Mouse (Mus musculus): ENCODE data around the gene Prss42. TPM values are rescaled to one million over a fixed set of nuclear protein-coding genes. Genes with fewer than 3 reads are reported as not detected.
A peak's percentile ranks its signal among the peaks of the same experiment; 100 is the strongest.

Prss42 gene
- polyA plus RNA-seq, 1 experiment, result not detected

DNA sequence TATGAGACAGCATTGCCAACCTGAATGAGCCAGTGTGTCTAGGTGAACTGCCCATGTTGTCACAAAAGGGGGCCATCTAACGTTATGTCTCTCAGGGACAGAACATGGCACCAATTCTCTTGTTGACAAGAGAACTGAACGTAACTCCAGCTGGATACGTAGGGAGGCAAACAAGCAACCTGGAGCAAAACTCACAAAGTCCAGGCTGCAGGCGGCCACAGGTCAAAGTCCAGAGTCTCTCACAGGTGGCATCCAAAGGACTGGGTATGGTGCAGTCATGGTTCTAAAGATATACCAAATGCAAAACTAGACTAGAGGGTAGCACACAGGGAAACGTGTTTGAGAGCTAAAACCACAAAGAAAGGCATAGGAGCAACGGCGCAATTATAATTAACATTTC is 23.5 kb downstream of the Prss42 start:
- Histone ChIP-seq H3K4me1 (ENCODE audit: control insufficient read depth, insufficient read depth, low read length) (peaks cover 7% of the 10 kb centered on the region), H3K4me3 (ENCODE audit: insufficient read depth, low read length) (no peak overlapping the region), H3K27ac (ENCODE audit: insufficient read depth, low read depth, low read length) (no peak overlapping the region)
- no peak for TF ChIP-seq POLR2A (IDR thresholded peaks at IDR 0.05; ENCODE audit: borderline replicate concordance, low read depth, low read length)
- TF ChIP-seq CTCF (IDR thresholded peaks at IDR 0.05; ENCODE audit: low read depth, low read length), result no peak

DNA sequence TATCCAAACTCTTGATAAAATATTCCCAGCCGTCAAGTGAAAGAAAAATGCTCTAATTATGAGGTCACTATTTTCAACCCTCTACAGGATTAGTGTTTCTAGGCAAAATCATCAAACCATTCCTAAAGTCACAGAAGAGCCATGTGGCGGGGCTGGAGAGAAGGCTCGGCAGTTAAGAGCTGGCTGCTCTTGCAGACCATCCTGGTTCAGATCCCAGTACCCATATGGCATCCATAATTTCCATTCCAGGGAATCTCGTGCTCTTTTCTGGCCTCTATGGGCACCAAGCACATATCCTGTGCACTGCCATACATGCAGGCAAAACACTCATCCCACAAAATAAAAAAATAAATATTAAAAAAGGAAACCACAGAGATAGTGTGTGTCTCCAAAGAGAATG is 27.5 kb downstream of the Prss42 start:
- Histone ChIP-seq H3K4me3 (ENCODE audit: insufficient read depth, low read length) (no peak overlapping the region), H3K27ac (ENCODE audit: insufficient read depth, low read depth, low read length) (peak overlapping the region; percentile 69), H3K4me1 (ENCODE audit: control insufficient read depth, insufficient read depth, low read length) (peaks cover 7% of the 10 kb centered on the region)
- TF ChIP-seq CTCF (IDR thresholded peaks at IDR 0.05; ENCODE audit: low read depth, low read length) (no peak), POLR2A (IDR thresholded peaks at IDR 0.05; ENCODE audit: borderline replicate concordance, low read depth, low read length) (no peak)

DNA sequence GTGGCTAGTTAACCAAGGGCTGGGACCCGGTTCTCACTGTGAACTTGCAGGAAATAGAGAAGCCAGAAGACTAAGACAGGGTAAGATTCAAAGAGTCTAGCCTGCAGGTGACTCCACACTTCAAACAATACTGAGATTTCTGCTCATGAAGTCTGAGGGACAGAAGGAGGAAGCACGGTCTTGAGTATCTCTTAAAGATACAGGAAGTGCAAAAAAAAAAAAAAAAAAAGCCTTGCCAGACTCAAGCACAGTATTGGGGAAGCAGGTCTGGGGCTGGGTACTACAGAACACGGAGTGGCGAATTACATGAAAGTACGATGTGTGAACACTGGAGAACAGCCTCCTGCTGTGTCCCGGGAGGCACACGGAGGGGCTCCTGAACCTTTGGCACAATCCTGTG is 27.9 kb downstream of the Prss42 start:
- Histone ChIP-seq H3K4me1 (ENCODE audit: control insufficient read depth, insufficient read depth, low read length) (peaks cover 7% of the 10 kb centered on the region), H3K27ac (ENCODE audit: insufficient read depth, low read depth, low read length) (peak overlapping the region; percentile 69), H3K4me3 (ENCODE audit: insufficient read depth, low read length) (peak overlapping the region; percentile 30; the same call in 1 of the 2 replicates)
- TF ChIP-seq CTCF (IDR thresholded peaks at IDR 0.05; ENCODE audit: low read depth, low read length), result no peak
- no peak for TF ChIP-seq POLR2A (IDR thresholded peaks at IDR 0.05; ENCODE audit: borderline replicate concordance, low read depth, low read length)

DNA sequence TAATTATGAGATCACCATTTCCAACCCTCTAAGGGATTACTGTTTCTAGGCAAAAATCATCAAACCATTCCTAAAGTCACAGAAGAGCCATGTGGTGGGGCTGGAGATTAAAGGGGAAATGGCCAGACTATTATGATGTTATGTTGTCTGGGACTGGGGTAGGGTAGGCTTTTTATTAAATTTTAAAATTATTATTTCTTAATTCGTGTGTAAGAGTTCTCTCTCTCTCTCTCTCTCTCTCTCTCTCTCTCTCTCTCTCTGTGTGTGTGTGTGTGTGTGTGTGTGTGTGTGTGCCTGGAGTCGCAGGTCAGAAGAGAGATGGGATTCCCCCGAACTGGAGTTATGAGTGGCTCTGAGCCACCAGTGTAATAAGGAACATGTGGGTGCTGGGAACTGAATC is 28.4 kb downstream of the Prss42 start, which contains the start of gene Prss43:
Prss43 (plus strand) TSS at position 301 of the 400 bp plus-strand sequence.
- peaks cover 7% of the 10 kb centered on the region for H3K4me1 ChIP-seq (ENCODE audit: control insufficient read depth, insufficient read depth, low read length)
- peak within 1 kb of the TSS; percentile 30; the same call in 1 of the 2 replicates for H3K4me3 ChIP-seq (ENCODE audit: insufficient read depth, low read length)
- TF ChIP-seq POLR2A (IDR thresholded peaks at IDR 0.05; ENCODE audit: borderline replicate concordance, low read depth, low read length), result no peak
- TF ChIP-seq CTCF (IDR thresholded peaks at IDR 0.05; ENCODE audit: low read depth, low read length), result no peak
- peak within 1 kb of the TSS; percentile 69 for H3K27ac ChIP-seq (ENCODE audit: insufficient read depth, low read depth, low read length)

DNA sequence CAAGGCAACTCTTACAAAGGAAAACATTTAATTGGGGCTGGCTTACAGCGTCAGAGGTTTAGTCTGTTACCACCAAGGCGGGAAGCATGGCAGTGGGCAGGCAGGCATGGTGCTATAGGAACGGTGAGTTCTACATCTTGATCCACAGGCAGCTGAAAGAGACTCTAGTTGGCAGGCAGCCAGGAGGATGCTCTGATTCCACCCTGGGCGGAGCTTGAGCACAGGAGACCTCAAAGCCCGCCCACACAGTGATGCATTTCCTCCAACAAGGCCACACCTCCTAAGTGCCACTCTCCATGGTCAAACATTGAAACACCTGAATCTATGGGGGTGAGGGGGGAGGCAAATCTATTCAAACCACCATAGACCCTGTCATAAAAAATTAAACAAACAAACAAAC is 35.1 kb downstream of the Prss42 start:
- H3K4me3 ChIP-seq (ENCODE audit: insufficient read depth, low read length), result no peak overlapping the region
- TF ChIP-seq CTCF (IDR thresholded peaks at IDR 0.05; ENCODE audit: low read depth, low read length) (no peak), POLR2A (IDR thresholded peaks at IDR 0.05; ENCODE audit: borderline replicate concordance, low read depth, low read length) (no peak)
- H3K4me1 ChIP-seq (ENCODE audit: control insufficient read depth, insufficient read depth, low read length), result peaks cover 2% of the 10 kb centered on the region; the same call in 1 of the 2 replicates
- no peak overlapping the region for H3K27ac ChIP-seq (ENCODE audit: insufficient read depth, low read depth, low read length)

- TF ChIP-seq POLR2A (IDR thresholded peaks at IDR 0.05; ENCODE audit: borderline replicate concordance, low read depth, low read length) (no peak), CTCF (IDR thresholded peaks at IDR 0.05; ENCODE audit: low read depth, low read length) (no peak)
- Histone ChIP-seq H3K27ac (ENCODE audit: insufficient read depth, low read depth, low read length) (no peak within 1 kb of the TSS), H3K4me1 (ENCODE audit: control insufficient read depth, insufficient read depth, low read length) (peaks cover 8% of the 10 kb centered on the region), H3K4me3 (ENCODE audit: insufficient read depth, low read length) (no peak within 1 kb of the TSS)
Observed at GRCm38 (mm10) chr9:110834411-110834810, 36.4 kb downstream of the Prss42 start, which contains the start of gene Prss45. Prss45 (plus strand) TSS chr9:110834588.

DNA sequence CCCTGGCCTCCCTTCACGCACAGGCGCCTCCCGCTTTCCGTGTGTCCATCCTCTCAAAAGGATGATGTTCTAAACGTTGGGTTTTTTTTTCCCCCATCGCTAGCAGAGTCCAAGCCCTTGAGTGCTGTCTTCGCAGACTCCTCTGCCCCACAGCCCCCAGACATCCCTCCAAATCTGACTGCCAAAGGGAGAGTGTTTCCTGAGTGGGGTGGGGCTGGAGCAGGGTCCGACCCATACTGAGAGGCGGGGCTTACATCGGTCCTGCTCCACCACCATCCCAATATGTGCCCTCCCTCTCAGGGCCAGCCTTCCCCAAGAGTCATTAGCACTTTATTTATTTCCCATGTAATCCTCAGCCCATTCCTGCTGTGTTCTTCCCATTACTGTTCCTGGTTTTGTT is 37.0 kb downstream of the Prss42 start:
- TF ChIP-seq POLR2A (IDR thresholded peaks at IDR 0.05; ENCODE audit: borderline replicate concordance, low read depth, low read length) (no peak), CTCF (IDR thresholded peaks at IDR 0.05; ENCODE audit: low read depth, low read length) (no peak)
- H3K4me1 ChIP-seq (ENCODE audit: control insufficient read depth, insufficient read depth, low read length), result peaks cover 11% of the 10 kb centered on the region

GRCm38 (mm10) chr9:110836112-110836511 is 38.1 kb downstream of the Prss42 start:
- Histone ChIP-seq H3K27ac (ENCODE audit: insufficient read depth, low read depth, low read length) (no peak overlapping the region), H3K4me1 (ENCODE audit: control insufficient read depth, insufficient read depth, low read length) (peaks cover 22% of the 10 kb centered on the region), H3K4me3 (ENCODE audit: insufficient read depth, low read length) (no peak overlapping the region)
- TF ChIP-seq POLR2A (IDR thresholded peaks at IDR 0.05; ENCODE audit: borderline replicate concordance, low read depth, low read length) (no peak), CTCF (IDR thresholded peaks at IDR 0.05; ENCODE audit: low read depth, low read length) (no peak)

More for the DNA sequence above, 37.0 kb downstream of the Prss42 start:
- Histone ChIP-seq H3K27ac (ENCODE audit: insufficient read depth, low read depth, low read length) (no peak overlapping the region), H3K4me3 (ENCODE audit: insufficient read depth, low read length) (no peak overlapping the region)

- peaks cover 36% of the 10 kb centered on the region for H3K4me1 ChIP-seq (ENCODE audit: control insufficient read depth, insufficient read depth, low read length)
- H3K4me3 ChIP-seq (ENCODE audit: insufficient read depth, low read length), result no peak overlapping the region
- TF ChIP-seq CTCF (IDR thresholded peaks at IDR 0.05; ENCODE audit: low read depth, low read length), result no peak
- no peak for TF ChIP-seq POLR2A (IDR thresholded peaks at IDR 0.05; ENCODE audit: borderline replicate concordance, low read depth, low read length)
- H3K27ac ChIP-seq (ENCODE audit: insufficient read depth, low read depth, low read length), result peak overlapping the region; percentile 95
Observed at GRCm38 (mm10) chr9:110840905-110841304, 42.9 kb downstream of the Prss42 start.

DNA sequence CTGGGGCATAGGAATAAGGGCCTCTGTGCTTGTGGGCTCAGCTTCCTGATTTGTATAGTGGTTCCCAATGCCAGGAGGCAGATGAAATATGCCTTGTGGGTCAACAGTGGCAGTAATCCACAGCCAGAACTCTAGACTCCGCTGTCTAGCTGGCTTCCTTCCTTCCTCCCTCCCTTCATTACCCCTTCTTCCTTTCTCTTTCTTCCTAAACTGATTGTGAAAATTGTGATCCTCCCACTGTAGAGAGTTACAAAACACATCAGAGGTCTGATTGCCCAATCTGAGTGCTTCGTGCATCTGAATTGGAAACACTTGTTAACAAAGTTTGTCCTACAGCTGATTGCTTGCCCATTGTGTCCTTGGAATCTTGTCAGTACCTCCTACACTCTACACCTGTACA is 43.5 kb downstream of the Prss42 start:
- no peak overlapping the region for H3K4me3 ChIP-seq (ENCODE audit: insufficient read depth, low read length)
- peak overlapping the region; percentile 95 for H3K27ac ChIP-seq (ENCODE audit: insufficient read depth, low read depth, low read length)
- H3K4me1 ChIP-seq (ENCODE audit: control insufficient read depth, insufficient read depth, low read length), result peaks cover 34% of the 10 kb centered on the region
- no peak for TF ChIP-seq CTCF (IDR thresholded peaks at IDR 0.05; ENCODE audit: low read depth, low read length)
- TF ChIP-seq POLR2A (IDR thresholded peaks at IDR 0.05; ENCODE audit: borderline replicate concordance, low read depth, low read length), result no peak

Measured in bone marrow macrophage, adult 2 months (primary cell).